Mouse (Mus musculus) midbrain, embryonic 11.5 days (tissue): Measurements from ENCODE around the gene Ttc7b. TPM values are rescaled to one million over a fixed set of nuclear protein-coding genes. Genes with fewer than 3 reads are reported as not detected.

Source experiments
- ATAC-seq: fragments of 200-750 bp; cut with Nextera tagmentation; 2 replicates; pipeline ENCODE4 v1.8.0; 2017; ENCODE audit warnings: moderate TSS enrichment, moderate library complexity; ENCODE audit not compliant: low FRiP score
- DNase-seq: peaks from one replicate; pipeline ENCODE4 v3.0.0; 2015; ENCODE audit warnings: low spot score; ENCODE audit errors: missing footprints
- H3K27ac ChIP-seq: fragments of 300-500 bp; sonication (generic); 2 replicates; pipeline ENCODE4 v1.5.1; 2014; ENCODE audit warnings: low read depth, low read length
- H3K27me3 ChIP-seq: fragments of 300-500 bp; sonication (generic); 2 replicates; pipeline ENCODE4 v1.6.1; 2014; ENCODE audit warnings: mild to moderate bottlenecking, low read length, moderate library complexity, mixed read lengths; ENCODE audit not compliant: control insufficient read depth, insufficient read depth
- H3K36me3 ChIP-seq: fragments of 300-500 bp; sonication (generic); 2 replicates; pipeline ENCODE4 v1.6.1; 2014; ENCODE audit warnings: mild to moderate bottlenecking, low read length, moderate library complexity, mixed read lengths; ENCODE audit not compliant: control insufficient read depth, insufficient read depth
- H3K4me1 ChIP-seq: fragments of 300-500 bp; sonication (generic); 2 replicates; pipeline ENCODE4 v1.6.1; 2014; ENCODE audit warnings: low read length; ENCODE audit not compliant: control insufficient read depth, insufficient read depth
- H3K4me2 ChIP-seq: fragments of 300-500 bp; sonication (generic); 2 replicates; pipeline ENCODE4 v1.6.1; 2014; ENCODE audit warnings: mild to moderate bottlenecking, moderate library complexity
- H3K4me3 ChIP-seq: fragments of 300-500 bp; sonication (generic); 2 replicates; pipeline ENCODE4 v1.5.1; 2014; ENCODE audit warnings: low read depth, low read length
- H3K9ac ChIP-seq: fragments of 300-500 bp; sonication (generic); 2 replicates; pipeline ENCODE4 v1.6.1; 2014; ENCODE audit warnings: low read length
- H3K9me3 ChIP-seq: fragments of 300-500 bp; sonication (generic); 2 replicates; pipeline ENCODE4 v1.6.1; 2016; ENCODE audit warnings: low read length; ENCODE audit not compliant: control insufficient read depth
- WGBS: fragments of 180-500 bp; shearing (Covaris S2); extraction: QIAGEN DNeasy Blood & Tissue Kit; methylation state at CpG from one replicate; pipeline ENCODE4 v1.1.7; 2014; 5-methylcytosine and 5-hydroxymethylcytosine counted together
- polyA plus RNA-seq: library from polyadenylated mRNA; unstranded; fragments of >200 nt; fragmentation: Nextera tagmentation; extraction: Ambion mirVana; gene quantifications from 2 replicates; pipeline ENCODE4 v1.2.1, GENCODE M21; 2014

The Ttc7b gene
- polyA plus RNA-seq, 1 experiment from 2014 or later = 9.2 TPM

DNA sequence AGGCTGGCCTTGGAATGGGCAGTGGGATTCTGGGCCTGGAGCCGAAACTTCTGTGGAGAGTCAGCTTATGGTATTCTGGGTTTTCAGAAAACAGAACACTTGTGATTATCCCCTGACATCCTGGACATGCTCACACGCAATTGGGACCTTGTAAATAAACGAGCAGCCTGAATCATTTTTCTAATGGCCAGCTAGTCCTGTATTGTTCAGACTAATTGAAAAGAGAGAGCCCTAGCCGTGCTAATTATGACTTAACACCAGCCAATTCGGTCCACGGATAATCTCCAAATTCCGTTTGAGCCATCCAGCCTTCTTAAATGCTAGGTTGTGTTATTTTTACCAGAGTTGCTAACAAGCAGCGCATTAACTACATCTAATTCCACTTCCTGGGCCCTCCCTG lies 112.5 kb downstream of the Ttc7b start:
- Histone ChIP-seq H3K36me3 (no peaks in the 10 kb centered on the region), H3K4me2 (no peak overlapping the region), H3K9me3 (no peaks in the 10 kb centered on the region), H3K4me1 (peaks cover 10% of the 10 kb centered on the region), H3K4me3 (no peak overlapping the region), H3K27me3 (no peaks in the 10 kb centered on the region), H3K9ac (no peak overlapping the region), H3K27ac (no peak overlapping the region)
- DNase-seq = no peak
- no peak for ATAC-seq
- 71% methylated on average over 8 of the region's 8 CpGs for WGBS

GRCm38 (mm10) chr12:100407371-100407770 lies 113.3 kb downstream of the Ttc7b start:
- Histone ChIP-seq H3K4me1 (peaks cover 10% of the 10 kb centered on the region), H3K4me3 (no peak overlapping the region), H3K27me3 (no peaks in the 10 kb centered on the region), H3K4me2 (no peak overlapping the region), H3K27ac (no peak overlapping the region), H3K9ac (no peak overlapping the region), H3K9me3 (no peaks in the 10 kb centered on the region), H3K36me3 (no peaks in the 10 kb centered on the region)
- no peak for DNase-seq
- 29% methylated on average over 7 of the region's 7 CpGs for WGBS
- no peak for ATAC-seq

DNA sequence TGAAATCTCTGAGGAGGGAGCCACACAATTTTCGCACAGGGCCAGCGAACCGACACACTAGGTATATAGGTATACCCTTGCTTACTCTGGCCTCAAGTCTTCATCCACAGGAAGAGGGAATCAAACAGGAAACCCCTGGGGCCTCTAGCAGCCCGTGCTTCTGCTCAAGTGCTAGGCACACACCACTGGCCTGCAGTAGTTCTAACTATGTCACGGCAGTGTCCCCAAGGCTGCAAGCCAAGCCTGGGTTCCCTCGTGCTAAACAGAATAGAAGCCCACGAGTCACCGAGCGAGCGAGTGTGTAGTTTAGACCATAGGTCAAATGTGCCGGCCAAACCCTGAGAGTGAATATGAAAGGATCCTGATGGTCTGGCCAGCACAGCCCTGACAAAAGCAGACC lies 114.5 kb downstream of the Ttc7b start:
- Histone ChIP-seq H3K27ac (no peak overlapping the region), H3K4me2 (no peak overlapping the region), H3K4me1 (peaks cover 10% of the 10 kb centered on the region), H3K4me3 (no peak overlapping the region), H3K9me3 (no peaks in the 10 kb centered on the region), H3K9ac (no peak overlapping the region), H3K27me3 (no peaks in the 10 kb centered on the region), H3K36me3 (no peaks in the 10 kb centered on the region)
- no peak for DNase-seq
- no peak for ATAC-seq
- 83% methylated on average over 11 of the region's 11 CpGs for WGBS

DNA sequence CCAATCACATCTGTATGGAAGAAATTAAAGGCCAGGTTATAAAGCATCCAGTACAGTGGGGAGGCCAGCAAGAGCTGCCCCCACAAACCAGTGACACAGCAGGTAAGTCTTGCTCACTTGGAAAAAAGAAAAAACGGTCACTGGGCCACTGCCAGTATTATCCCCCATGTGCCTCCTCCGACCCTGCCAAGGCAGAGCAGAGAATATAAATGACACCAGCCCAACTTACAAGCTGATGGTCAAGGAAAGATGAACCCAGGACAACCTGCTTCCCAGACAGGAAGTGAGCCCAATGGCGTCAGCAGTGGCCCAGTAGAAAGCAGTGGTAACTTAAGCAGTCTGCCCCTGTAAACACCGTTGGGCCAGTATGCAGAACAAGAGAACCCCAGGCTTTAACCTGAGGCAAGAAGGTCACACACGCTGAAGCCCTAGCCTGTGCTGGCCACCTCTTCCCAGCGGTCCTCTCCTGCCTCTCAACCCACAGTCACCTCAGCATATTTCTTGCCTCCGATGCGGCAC lies 115.1 kb downstream of the Ttc7b start:
- DNase-seq (no peak), ATAC-seq (no peak)
- no peak overlapping the region for H3K9ac ChIP-seq
- H3K4me3 ChIP-seq = no peak overlapping the region
- H3K9me3 ChIP-seq = no peaks in the 10 kb centered on the region
- no peaks in the 10 kb centered on the region for H3K36me3 ChIP-seq
- H3K4me1 ChIP-seq = peaks cover 10% of the 10 kb centered on the region
- 88% methylated on average over 8 of the region's 8 CpGs for WGBS
- no peaks in the 10 kb centered on the region for H3K27me3 ChIP-seq
- no peak overlapping the region for H3K4me2 ChIP-seq
- H3K27ac ChIP-seq = no peak overlapping the region

- no peak overlapping the region for H3K4me2 ChIP-seq
- no peak overlapping the region for H3K27ac ChIP-seq
- H3K4me1 ChIP-seq = peaks cover 10% of the 10 kb centered on the region
- H3K9ac ChIP-seq = no peak overlapping the region
- WGBS = 85% methylated on average over 3 of the region's 3 CpGs
- no peak overlapping the region for H3K4me3 ChIP-seq
- H3K36me3 ChIP-seq = no peaks in the 10 kb centered on the region
- ATAC-seq (no peak), DNase-seq (no peak)
- H3K27me3 ChIP-seq = no peaks in the 10 kb centered on the region
- no peaks in the 10 kb centered on the region for H3K9me3 ChIP-seq
Observed at GRCm38 (mm10) chr12:100404430-100404829, 116.2 kb downstream of the Ttc7b start.

GRCm38 (mm10) chr12:100403005-100403324 lies 117.7 kb downstream of the Ttc7b start:
- H3K27me3 ChIP-seq = no peaks in the 10 kb centered on the region
- H3K4me2 ChIP-seq = no peak overlapping the region
- 90% methylated on average over 4 of the region's 4 CpGs for WGBS
- ATAC-seq (no peak), DNase-seq (no peak)
- no peaks in the 10 kb centered on the region for H3K9me3 ChIP-seq
- H3K4me3 ChIP-seq = no peak overlapping the region
- H3K9ac ChIP-seq = no peak overlapping the region
- peaks cover 6% of the 10 kb centered on the region for H3K4me1 ChIP-seq
- no peak overlapping the region for H3K27ac ChIP-seq
- no peaks in the 10 kb centered on the region for H3K36me3 ChIP-seq

- WGBS = 91% methylated on average over 10 of the region's 10 CpGs
- H3K27me3 ChIP-seq = no peaks in the 10 kb centered on the region
- H3K9me3 ChIP-seq = no peaks in the 10 kb centered on the region
- no peak overlapping the region for H3K4me2 ChIP-seq
- no peak for ATAC-seq
- H3K4me1 ChIP-seq = peaks cover 3% of the 10 kb centered on the region
- no peak for DNase-seq
- H3K27ac ChIP-seq = no peak overlapping the region
- no peak overlapping the region for H3K9ac ChIP-seq
- H3K4me3 ChIP-seq = no peak overlapping the region
- no peaks in the 10 kb centered on the region for H3K36me3 ChIP-seq
Observed at GRCm38 (mm10) chr12:100402296-100403004, 118.2 kb downstream of the Ttc7b start.

GRCm38 (mm10) chr12:100400119-100400518 lies 120.5 kb downstream of the Ttc7b start:
- H3K4me3 ChIP-seq = no peak overlapping the region
- no peak overlapping the region for H3K27ac ChIP-seq
- 92% methylated on average over 3 of the region's 3 CpGs for WGBS
- no peak for DNase-seq
- no peaks in the 10 kb centered on the region for H3K36me3 ChIP-seq
- H3K9ac ChIP-seq = no peak overlapping the region
- H3K4me1 ChIP-seq = no peaks in the 10 kb centered on the region
- H3K4me2 ChIP-seq = no peak overlapping the region
- H3K27me3 ChIP-seq = no peaks in the 10 kb centered on the region
- no peak for ATAC-seq
- H3K9me3 ChIP-seq = no peaks in the 10 kb centered on the region

GRCm38 (mm10) chr12:100399126-100399727 lies 121.4 kb downstream of the Ttc7b start:
- no peak for ATAC-seq
- Histone ChIP-seq H3K27ac (no peak overlapping the region), H3K36me3 (no peaks in the 10 kb centered on the region)

More at GRCm38 (mm10) chr12:100399126-100399727, 121.4 kb downstream of the Ttc7b start:
- Histone ChIP-seq H3K4me2 (no peak overlapping the region), H3K9ac (no peak overlapping the region), H3K27me3 (no peaks in the 10 kb centered on the region), H3K9me3 (no peaks in the 10 kb centered on the region), H3K4me3 (no peak overlapping the region), H3K4me1 (no peaks in the 10 kb centered on the region)
- 89% methylated on average over 5 of the region's 5 CpGs for WGBS
- DNase-seq = no peak
